Mouse (Mus musculus) forebrain, embryonic 16.5 days (tissue): ENCODE data around the gene Kcnj6. TPM values are rescaled to one million over a fixed set of nuclear protein-coding genes. Genes with fewer than 3 reads are reported as not detected.
A peak's percentile ranks its signal among the peaks of the same experiment; 100 is the strongest.

Source experiments
- ATAC-seq: fragments of 200-750 bp; cut with Nextera tagmentation; 2 replicates; pipeline ENCODE4 v1.8.0; 2017; ENCODE audit warnings: mild to moderate bottlenecking, moderate library complexity
- H3K27ac ChIP-seq: fragments of 300-500 bp; sonication (generic); 2 replicates; pipeline ENCODE4 v1.5.1; 2014; ENCODE audit warnings: low read length, control low read depth
- H3K27me3 ChIP-seq: fragments of 300-500 bp; sonication (generic); replicated peaks from 2 replicates; pipeline ENCODE4 v1.6.1; 2014; ENCODE audit warnings: low read length; ENCODE audit not compliant: control insufficient read depth, insufficient read depth
- H3K36me3 ChIP-seq: fragments of 300-500 bp; sonication (generic); 2 replicates; pipeline ENCODE4 v1.6.1; 2014; ENCODE audit not compliant: control insufficient read depth, insufficient read depth
- H3K4me1 ChIP-seq: fragments of 300-500 bp; sonication (generic); replicated peaks from 2 replicates; pipeline ENCODE4 v1.6.1; 2014; ENCODE audit warnings: low read length; ENCODE audit not compliant: control insufficient read depth, insufficient read depth
- H3K4me2 ChIP-seq: fragments of 300-500 bp; sonication (generic); 2 replicates; pipeline ENCODE4 v1.6.1; 2014; ENCODE audit warnings: mild to moderate bottlenecking, low read length, control low read depth
- H3K4me3 ChIP-seq: fragments of 300-500 bp; sonication (generic); replicated peaks from 2 replicates; pipeline ENCODE4 v1.5.1; 2014; ENCODE audit warnings: mild to moderate bottlenecking, low read length, control low read depth
- H3K9ac ChIP-seq: fragments of 300-500 bp; sonication (generic); replicated peaks from 2 replicates; pipeline ENCODE4 v1.6.1; 2014; ENCODE audit warnings: low read depth, low read length, control low read depth
- H3K9me3 ChIP-seq: fragments of 300-500 bp; sonication (generic); 2 replicates; pipeline ENCODE4 v1.6.1; 2016; ENCODE audit warnings: low read length; ENCODE audit not compliant: control insufficient read depth
- WGBS: fragments of 180-500 bp; shearing (Covaris S2); extraction: QIAGEN DNeasy Blood & Tissue Kit; methylation state at CpG from one replicate; pipeline ENCODE4 v1.1.7; 2014; 5-methylcytosine and 5-hydroxymethylcytosine counted together
- polyA plus RNA-seq: library from polyadenylated mRNA; unstranded; fragments of >200 nt; fragmentation: Nextera tagmentation; extraction: Ambion mirVana; gene quantifications from 2 replicates; pipeline ENCODE4 v1.2.1, GENCODE M21; 2015

The Kcnj6 gene
- 0.55 and 1.8 TPM in 2 replicates for polyA plus RNA-seq

GRCm38 (mm10) chr16:94997340-94997849 lies at the start of gene Kcnj6:
TSS of gene Kcnj6 (minus strand) at chr16:94997701.
- peak; percentile 92 for ATAC-seq
- Histone ChIP-seq H3K9me3 (no peaks in the 10 kb centered on the region), H3K4me2 (peak within 1 kb of the TSS; percentile 99), H3K9ac (peak within 1 kb of the TSS; percentile 64), H3K27me3 (peaks cover 10% of the 10 kb centered on the region), H3K4me1 (peaks cover 19% of the 10 kb centered on the region), H3K27ac (peak within 1 kb of the TSS; percentile 28; the same call in 1 of the 2 replicates), H3K4me3 (peak within 1 kb of the TSS; percentile 58), H3K36me3 (no peaks in the 10 kb centered on the region)
- under 1% methylated on average over 43 of the region's 43 CpGs for WGBS

GRCm38 (mm10) chr16:95009937-95010336 lies 12.4 kb upstream of the Kcnj6 start:
- no peak overlapping the region for H3K4me2 ChIP-seq
- no peaks in the 10 kb centered on the region for H3K4me1 ChIP-seq
- no peak for ATAC-seq
- H3K27ac ChIP-seq = no peak overlapping the region
- no peak overlapping the region for H3K9ac ChIP-seq
- no peaks in the 10 kb centered on the region for H3K36me3 ChIP-seq
- H3K9me3 ChIP-seq = no peaks in the 10 kb centered on the region
- no peak overlapping the region for H3K4me3 ChIP-seq
- no peaks in the 10 kb centered on the region for H3K27me3 ChIP-seq
- WGBS = 88% methylated on average over 3 of the region's 3 CpGs

- WGBS = 34% methylated on average over 8 of the region's 8 CpGs
- Histone ChIP-seq H3K9me3 (no peaks in the 10 kb centered on the region), H3K27me3 (no peaks in the 10 kb centered on the region), H3K4me1 (no peaks in the 10 kb centered on the region), H3K4me3 (no peak overlapping the region), H3K4me2 (no peak overlapping the region), H3K9ac (no peak overlapping the region), H3K36me3 (no peaks in the 10 kb centered on the region), H3K27ac (no peak overlapping the region)
- ATAC-seq = no peak
Observed at GRCm38 (mm10) chr16:95004599-95004998, 7.1 kb upstream of the Kcnj6 start.

GRCm38 (mm10) chr16:94999551-94999950 lies 2.0 kb upstream of the Kcnj6 start:
- H3K4me1 ChIP-seq = peaks cover 19% of the 10 kb centered on the region
- H3K9ac ChIP-seq = no peak overlapping the region
- no peak overlapping the region for H3K27ac ChIP-seq
- WGBS = 43% methylated on average over 5 of the region's 5 CpGs
- no peak for ATAC-seq
- no peak overlapping the region for H3K4me2 ChIP-seq
- no peak overlapping the region for H3K4me3 ChIP-seq
- peaks cover 10% of the 10 kb centered on the region for H3K27me3 ChIP-seq
- no peaks in the 10 kb centered on the region for H3K36me3 ChIP-seq
- no peaks in the 10 kb centered on the region for H3K9me3 ChIP-seq

GRCm38 (mm10) chr16:94999019-94999418 lies 1.5 kb upstream of the Kcnj6 start:
- ATAC-seq = no peak
- H3K4me3 ChIP-seq = no peak overlapping the region
- H3K36me3 ChIP-seq = no peaks in the 10 kb centered on the region
- H3K27me3 ChIP-seq = peaks cover 10% of the 10 kb centered on the region
- WGBS = 12% methylated on average over 3 of the region's 3 CpGs
- H3K9me3 ChIP-seq = no peaks in the 10 kb centered on the region
- H3K9ac ChIP-seq = no peak overlapping the region
- peaks cover 19% of the 10 kb centered on the region for H3K4me1 ChIP-seq
- H3K27ac ChIP-seq = no peak overlapping the region
- no peak overlapping the region for H3K4me2 ChIP-seq

GRCm38 (mm10) chr16:94996791-94997281 lies 665 bp downstream of the Kcnj6 start:
- Histone ChIP-seq H3K9me3 (no peaks in the 10 kb centered on the region), H3K4me1 (peaks cover 19% of the 10 kb centered on the region), H3K4me2 (peak overlapping the region; percentile 99), H3K36me3 (no peaks in the 10 kb centered on the region), H3K27me3 (peaks cover 10% of the 10 kb centered on the region), H3K4me3 (peak overlapping the region; percentile 58), H3K27ac (no peak overlapping the region), H3K9ac (peak overlapping the region; percentile 64)
- no peak for ATAC-seq
- 5% methylated on average over 16 of the region's 16 CpGs for WGBS

- peak overlapping the region; percentile 58 for H3K4me3 ChIP-seq
- H3K27ac ChIP-seq = no peak overlapping the region
- WGBS = 9% methylated on average over 13 of the region's 13 CpGs
- H3K4me1 ChIP-seq = peaks cover 19% of the 10 kb centered on the region
- no peaks in the 10 kb centered on the region for H3K36me3 ChIP-seq
- no peak overlapping the region for H3K9ac ChIP-seq
- no peaks in the 10 kb centered on the region for H3K9me3 ChIP-seq
- no peak for ATAC-seq
- peaks cover 10% of the 10 kb centered on the region for H3K27me3 ChIP-seq
- H3K4me2 ChIP-seq = peak overlapping the region; percentile 99
Observed at GRCm38 (mm10) chr16:94995542-94996131, 1.9 kb downstream of the Kcnj6 start.

- no peak overlapping the region for H3K4me2 ChIP-seq
- H3K27me3 ChIP-seq = peaks cover 10% of the 10 kb centered on the region
- no peak overlapping the region for H3K27ac ChIP-seq
- H3K9me3 ChIP-seq = no peaks in the 10 kb centered on the region
- H3K4me1 ChIP-seq = peaks cover 19% of the 10 kb centered on the region
- no peak overlapping the region for H3K9ac ChIP-seq
- WGBS = 57% methylated on average over 4 of the region's 4 CpGs
- H3K36me3 ChIP-seq = no peaks in the 10 kb centered on the region
- no peak overlapping the region for H3K4me3 ChIP-seq
- ATAC-seq = no peak
Observed at GRCm38 (mm10) chr16:94994924-94995323, 2.6 kb downstream of the Kcnj6 start.

GRCm38 (mm10) chr16:94994148-94994547 lies 3.4 kb downstream of the Kcnj6 start:
- peaks cover 10% of the 10 kb centered on the region for H3K27me3 ChIP-seq
- no peak overlapping the region for H3K4me2 ChIP-seq
- no peak overlapping the region for H3K9ac ChIP-seq
- no peaks in the 10 kb centered on the region for H3K36me3 ChIP-seq
- H3K27ac ChIP-seq = no peak overlapping the region
- H3K9me3 ChIP-seq = no peaks in the 10 kb centered on the region
- peaks cover 19% of the 10 kb centered on the region for H3K4me1 ChIP-seq
- no peak overlapping the region for H3K4me3 ChIP-seq
- ATAC-seq = no peak
- 68% methylated on average over 3 of the region's 3 CpGs for WGBS
